7 mouse cellular contexts compared by ENCODE assay signal in genomic region chr14:45878428-45878827, GRCm38 (mm10).
A peak's percentile ranks its signal among the peaks of the same experiment; 100 is the strongest.
DNase-seq lines count a peak whose midpoint lies in the region; ATAC-seq and TF ChIP-seq lines count a peak whose summit lies in the region.

No protein-coding gene starts in this region.

- H3K4me3 ChIP-seq in hindbrain, postnatal 0 days (ENCODE audit: low read length), result no peak overlapping the region
- H3K4me3 ChIP-seq in midbrain, embryonic 14.5 days (replicated peaks; ENCODE audit: low read depth, low read length), result no peak overlapping the region
- no peak overlapping the region for H3K4me3 ChIP-seq in stomach, postnatal 0 days (ENCODE audit: low read depth, low read length)

- H3K9me3 ChIP-seq in hindbrain, postnatal 0 days (ENCODE audit: low read length), result no peaks in the 10 kb centered on the region
- no peaks in the 10 kb centered on the region for H3K9me3 ChIP-seq in midbrain, embryonic 14.5 days (ENCODE audit: control insufficient read depth, low read length)
- H3K9me3 ChIP-seq in stomach, postnatal 0 days (ENCODE audit: control insufficient read depth, low read length), result no peaks in the 10 kb centered on the region

- peak; percentile 30 to 35 for DNase-seq in adrenal gland, adult 18-20 months (ENCODE audit: low spot score in 2 of 2)
- peak; percentile 15 for DNase-seq in cerebellum, adult 9-10 months
- peak; percentile 67 for DNase-seq in forelimb bud, embryonic 11.5 days (ENCODE audit: low read depth, low spot score)
- DNase-seq in hindbrain, postnatal 0 days (ENCODE audit: low spot score), result peak; percentile 75
- peak; percentile 13 to 52 for DNase-seq in left cerebral cortex, postnatal 14 days (ENCODE audit: low spot score in 2 of 2)
- peak; percentile 82 for DNase-seq in midbrain, embryonic 14.5 days
- peak; percentile 55 for DNase-seq in stomach, postnatal 0 days (ENCODE audit: low spot score)

- intact Hi-C loops in left cerebral cortex, postnatal 14 days (cut with DNase I), result loop anchor here (10.0 kb wide), 1 partner anchor 846 kb away; no protein-coding TSS in a partner anchor

- no peaks in the 10 kb centered on the region for H3K4me1 ChIP-seq in hindbrain, postnatal 0 days (ENCODE audit: insufficient read depth, low read length)
- no peaks in the 10 kb centered on the region for H3K4me1 ChIP-seq in midbrain, embryonic 14.5 days (ENCODE audit: control insufficient read depth, insufficient read depth, low read length)
- no peaks in the 10 kb centered on the region for H3K4me1 ChIP-seq in stomach, postnatal 0 days (replicated peaks; ENCODE audit: control insufficient read depth, insufficient read depth)

- H3K36me3 ChIP-seq in hindbrain, postnatal 0 days (ENCODE audit: insufficient read depth, low read length), result no peaks in the 10 kb centered on the region
- no peaks in the 10 kb centered on the region for H3K36me3 ChIP-seq in midbrain, embryonic 14.5 days (ENCODE audit: control insufficient read depth, insufficient read depth, low read length)
- H3K36me3 ChIP-seq in stomach, postnatal 0 days (ENCODE audit: control insufficient read depth, insufficient read depth, low read length), result no peaks in the 10 kb centered on the region

- TF ChIP-seq EP300 in stomach, postnatal 0 days (optimal IDR thresholded peaks at IDR 0.05), result no peak

- no peak overlapping the region for H3K27ac ChIP-seq in hindbrain, postnatal 0 days
- H3K27ac ChIP-seq in midbrain, embryonic 14.5 days (replicated peaks; ENCODE audit: low read depth, low read length), result no peak overlapping the region
- no peak overlapping the region for H3K27ac ChIP-seq in stomach, postnatal 0 days (replicated peaks)

- no peaks in the 10 kb centered on the region for H3K27me3 ChIP-seq in hindbrain, postnatal 0 days (ENCODE audit: insufficient read depth, low read length)
- H3K27me3 ChIP-seq in midbrain, embryonic 14.5 days (ENCODE audit: control insufficient read depth, insufficient read depth, low read length), result no peaks in the 10 kb centered on the region
- no peaks in the 10 kb centered on the region for H3K27me3 ChIP-seq in stomach, postnatal 0 days (ENCODE audit: control insufficient read depth, insufficient read depth, low read length)

- WGBS in hindbrain, postnatal 0 days, result 18% methylated on average over 9 of the region's 9 CpGs
- WGBS in midbrain, embryonic 14.5 days, result 17% methylated on average over 9 of the region's 9 CpGs
- 13% methylated on average over 9 of the region's 9 CpGs for WGBS in stomach, postnatal 0 days

- H3K4me2 ChIP-seq in hindbrain, postnatal 0 days (ENCODE audit: low read depth, low read length), result peak overlapping the region; percentile 40
- H3K4me2 ChIP-seq in midbrain, embryonic 14.5 days (ENCODE audit: low read length), result peak overlapping the region; percentile 28; the same call in 1 of the 2 replicates
- no peak overlapping the region for H3K4me2 ChIP-seq in stomach, postnatal 0 days (replicated peaks; ENCODE audit: low read depth)

- peak; percentile 55 for ATAC-seq in hindbrain, postnatal 0 days
- peak; percentile 55 for ATAC-seq in midbrain, embryonic 14.5 days (ENCODE audit: low FRiP score, low TSS enrichment)
- ATAC-seq in stomach, postnatal 0 days (ENCODE audit: low FRiP score, low TSS enrichment), result no peak

- TF ChIP-seq CTCF in hindbrain, postnatal 0 days (IDR thresholded peaks at IDR 0.05; ENCODE audit: low read depth), result peak; percentile 90
- peak; percentile 93 for TF ChIP-seq CTCF in stomach, postnatal 0 days (IDR thresholded peaks at IDR 0.05; ENCODE audit: low read depth)

- H3K9ac ChIP-seq in hindbrain, postnatal 0 days (replicated peaks; ENCODE audit: low read length), result no peak overlapping the region
- no peak overlapping the region for H3K9ac ChIP-seq in midbrain, embryonic 14.5 days (replicated peaks; ENCODE audit: low read length)
- H3K9ac ChIP-seq in stomach, postnatal 0 days (ENCODE audit: low read length), result no peak overlapping the region

Comparison
In these comparisons a context has a peak if more than half of its experiments do, and no peak if none do; other contexts are left out.
1. DNase-seq: peak in every context shown above with its lines; median percentile 82 in midbrain, embryonic 14.5 days; 75 in hindbrain, postnatal 0 days; 67 in forelimb bud, embryonic 11.5 days; 55 in stomach, postnatal 0 days; 32 in adrenal gland, adult 18-20 months; 32 in left cerebral cortex, postnatal 14 days; 15 in cerebellum, adult 9-10 months.